Mouse (Mus musculus) left cerebral cortex, postnatal 14 days (tissue): ENCODE measurements around the gene Zfp830. TPM values are rescaled to one million over a fixed set of nuclear protein-coding genes. Genes with fewer than 3 reads are reported as not detected.

Experiments
- DNase-seq, 2 experiments: peaks; one replicate each; pipeline ENCODE4 v3.0.0; 2021 to 2022; ENCODE audit warnings: low spot score in 2 of 2, mixed read lengths in 1 of 2
- intact Hi-C: fragments of 180-260 bp; cut with DNase I; formaldehyde crosslinking; loops from one replicate; pipeline ENCODE4 v1.15.1; 2025
- long read RNA-seq, 2 experiments: library from polyadenylated mRNA; stranded (forward); transcript quantifications; one replicate each; pipeline ENCODE4 v2.0.0; 2021
- total RNA-seq, 2 experiments: library from RNA; stranded (reverse); gene quantifications; 2 replicates each; pipeline ENCODE4 v1.2.3; 2021

Gene Zfp830
- 10 to 100 TPM; 15.4 to 16.1 TPM for total RNA-seq
- long read RNA-seq, experiment 1, transcript Zfp830-201 (1 exons, 1,591 nt), result major isoform, 17 of 17 reads
- long read RNA-seq, experiment 1, partial matches to known transcripts, result 0 of 17 reads
- long read RNA-seq, experiment 1, other reads (novel, unspliced or antisense), result 0 of 17 reads
- long read RNA-seq, experiment 2, transcript Zfp830-201 (1 exons, 1,591 nt), result major isoform, 22 of 22 reads
- long read RNA-seq, experiment 2, partial matches to known transcripts, result 0 of 22 reads
- long read RNA-seq, experiment 2, other reads (novel, unspliced or antisense), result 0 of 22 reads

DNA sequence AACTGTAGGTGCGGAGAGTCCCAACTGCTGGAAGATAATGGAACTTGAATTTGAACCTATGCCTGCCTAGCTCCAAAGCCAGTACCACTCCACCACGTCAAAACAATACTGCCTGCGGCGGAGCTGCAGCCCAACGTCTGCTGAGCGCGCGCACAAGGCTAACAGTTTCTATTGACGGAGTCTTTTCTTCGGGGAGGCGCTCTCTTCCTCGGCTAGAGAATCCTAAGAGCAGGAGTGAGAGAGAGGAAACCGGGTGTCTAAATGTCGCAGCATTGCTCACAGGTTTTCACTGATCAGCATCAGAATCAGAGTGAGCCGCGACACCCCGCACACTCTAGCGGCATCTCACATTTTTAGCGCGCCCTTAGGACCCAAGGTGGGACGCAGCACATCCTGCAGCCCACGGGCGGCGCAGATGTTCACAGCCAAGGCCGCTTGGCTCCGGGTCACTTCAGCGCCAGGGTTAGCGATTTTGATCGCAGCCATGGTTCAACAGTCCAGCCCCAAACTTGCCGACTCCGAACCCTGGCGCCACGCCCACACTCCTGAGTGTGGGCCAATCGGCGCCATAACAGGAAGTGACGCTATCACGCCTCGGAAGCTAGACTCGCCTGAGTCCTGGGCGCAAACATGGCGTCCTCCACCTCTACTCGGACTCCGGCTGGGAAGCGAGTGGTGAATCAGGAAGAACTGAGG, at the start of gene Zfp830, which contains the start of gene Cct6b:
Zfp830 (plus strand) TSS at position 604 of the 696 bp plus-strand sequence.
Cct6b (minus strand) TSS at position 580 of the 696 bp plus-strand sequence.
- peak; percentile 94 to 95 for DNase-seq
- intact Hi-C loops, result loop anchor here (5.0 kb wide), 1 partner anchor 152 kb away; no protein-coding TSS in a partner anchor

DNA sequence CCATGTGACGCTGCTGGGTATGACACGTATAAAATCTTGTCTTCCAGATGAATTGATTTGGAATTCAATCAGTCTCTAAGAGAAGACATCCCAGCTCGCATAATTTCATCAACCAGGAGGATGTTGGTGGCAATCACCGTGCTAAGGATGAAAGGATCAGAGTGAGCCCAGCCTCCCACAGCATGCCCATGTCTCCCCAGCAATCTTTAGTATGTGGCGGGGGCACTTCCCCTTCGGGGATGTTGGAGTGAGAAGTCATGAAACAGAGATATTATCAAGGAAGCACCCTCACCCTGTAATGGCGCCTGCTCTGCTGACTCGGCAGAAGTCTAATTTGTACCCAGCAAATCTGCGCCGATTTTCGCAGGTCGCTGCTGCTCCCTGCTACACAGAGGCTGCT, 44.9 kb upstream of the Zfp830 start:
- intact Hi-C loops, result no loop called here
- no peak for DNase-seq

DNA sequence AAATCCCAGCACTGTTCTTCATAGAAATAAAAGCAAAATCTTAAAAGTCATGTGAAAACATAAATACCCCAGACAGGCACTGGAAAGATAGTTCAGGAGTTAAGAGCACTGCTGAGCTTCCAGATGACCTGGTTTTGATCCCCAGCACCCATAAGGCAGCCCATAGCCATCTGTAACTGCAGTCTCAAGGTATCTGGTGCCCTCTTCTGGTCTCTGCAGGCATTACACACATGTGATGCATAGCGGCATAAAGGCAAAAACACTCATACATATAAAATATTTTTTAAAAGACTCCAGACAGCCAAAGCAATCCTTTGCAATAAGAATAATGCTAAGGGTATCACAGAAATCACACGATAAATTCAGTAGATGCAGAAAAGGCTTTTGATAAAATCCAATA, 37.3 kb upstream of the Zfp830 start:
- no peak for DNase-seq
- intact Hi-C loops, result no loop called here

DNA sequence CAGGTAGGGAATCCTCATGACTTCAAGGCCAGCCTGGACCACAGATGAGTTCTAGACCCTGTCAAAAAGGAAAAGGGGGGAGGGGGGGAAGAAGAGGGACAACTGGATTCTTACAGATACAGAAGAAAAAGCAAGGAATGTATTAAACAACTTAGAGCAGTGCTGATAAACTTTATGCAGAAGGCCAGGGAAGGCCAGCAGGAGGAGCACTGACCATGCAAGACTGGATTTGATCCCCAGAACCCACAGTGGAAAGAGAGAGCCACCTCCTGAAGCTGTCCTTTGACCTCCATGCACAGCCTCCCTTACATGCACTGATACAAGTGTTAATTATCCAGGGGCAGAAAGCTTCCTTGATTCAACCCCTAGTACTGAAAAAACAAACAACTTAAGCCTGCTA, 29.9 kb upstream of the Zfp830 start:
- DNase-seq, result no peak
- intact Hi-C loops, result no loop called here

DNA sequence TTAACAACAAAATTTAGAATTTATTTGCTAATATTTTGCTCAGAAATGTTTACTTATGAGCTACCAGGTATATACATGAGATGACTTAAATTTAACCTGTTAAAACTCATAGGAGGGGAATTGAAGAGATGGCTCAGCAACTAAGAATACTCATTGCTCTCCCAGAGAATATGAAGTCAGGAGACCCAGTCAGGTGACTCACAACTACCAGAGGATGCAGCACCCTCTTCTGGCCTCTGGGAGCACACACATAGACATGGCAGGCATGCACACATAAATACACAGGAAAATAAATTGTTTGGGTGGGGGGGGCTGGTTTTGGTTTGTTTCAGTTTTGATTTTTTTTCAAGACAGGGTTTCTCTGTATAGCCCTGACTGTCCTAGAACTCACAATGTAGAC, 25.1 kb upstream of the Zfp830 start:
- intact Hi-C loops, result no loop called here
- no peak for DNase-seq

DNA sequence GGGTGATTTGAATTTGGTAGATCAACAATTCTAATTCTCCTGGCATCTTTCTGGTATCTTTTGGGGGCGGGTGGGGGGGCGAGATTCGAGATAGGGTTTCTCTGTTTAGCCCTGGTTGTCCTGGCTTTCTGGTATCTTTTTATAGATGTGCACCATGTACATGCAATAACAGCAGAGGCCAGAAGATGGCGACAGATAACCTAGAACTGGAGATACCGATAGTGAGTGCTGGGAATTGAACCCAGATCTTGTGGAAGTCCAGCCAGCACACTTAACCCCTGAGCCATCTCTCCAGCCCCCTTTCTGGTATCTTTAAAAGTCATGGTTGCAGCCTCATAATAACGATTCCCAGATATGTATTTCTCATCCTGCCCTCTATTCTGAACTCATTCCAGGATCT, 18.0 kb upstream of the Zfp830 start:
- DNase-seq, result peak; percentile 10 to 15
- intact Hi-C loops, result no loop called here

DNA sequence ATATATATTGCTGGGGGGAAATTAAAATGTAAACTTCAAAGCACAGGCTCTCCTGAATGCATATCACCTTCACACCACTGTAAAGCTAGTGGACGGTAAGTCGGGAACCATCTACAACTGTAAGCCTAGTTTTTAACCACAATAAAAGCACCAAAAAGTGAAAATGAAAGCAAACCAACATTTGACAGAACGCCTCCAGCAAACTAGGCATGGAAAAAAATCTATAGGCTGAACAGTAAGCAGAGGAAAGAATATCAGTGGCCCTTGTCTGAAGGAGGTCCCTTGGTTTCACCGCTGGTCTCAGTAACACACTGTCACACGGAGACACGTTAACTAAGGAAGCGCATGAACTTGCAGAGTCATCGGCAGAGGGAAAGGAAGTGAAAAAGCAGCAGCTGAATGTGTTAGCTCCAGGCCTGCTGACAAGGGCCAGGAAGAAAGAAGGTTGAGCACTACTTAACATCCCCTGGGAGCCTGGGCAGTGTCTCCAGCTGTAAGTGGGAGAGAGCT, 17.2 kb upstream of the Zfp830 start:
- intact Hi-C loops, result no loop called here
- DNase-seq, result no peak

DNA sequence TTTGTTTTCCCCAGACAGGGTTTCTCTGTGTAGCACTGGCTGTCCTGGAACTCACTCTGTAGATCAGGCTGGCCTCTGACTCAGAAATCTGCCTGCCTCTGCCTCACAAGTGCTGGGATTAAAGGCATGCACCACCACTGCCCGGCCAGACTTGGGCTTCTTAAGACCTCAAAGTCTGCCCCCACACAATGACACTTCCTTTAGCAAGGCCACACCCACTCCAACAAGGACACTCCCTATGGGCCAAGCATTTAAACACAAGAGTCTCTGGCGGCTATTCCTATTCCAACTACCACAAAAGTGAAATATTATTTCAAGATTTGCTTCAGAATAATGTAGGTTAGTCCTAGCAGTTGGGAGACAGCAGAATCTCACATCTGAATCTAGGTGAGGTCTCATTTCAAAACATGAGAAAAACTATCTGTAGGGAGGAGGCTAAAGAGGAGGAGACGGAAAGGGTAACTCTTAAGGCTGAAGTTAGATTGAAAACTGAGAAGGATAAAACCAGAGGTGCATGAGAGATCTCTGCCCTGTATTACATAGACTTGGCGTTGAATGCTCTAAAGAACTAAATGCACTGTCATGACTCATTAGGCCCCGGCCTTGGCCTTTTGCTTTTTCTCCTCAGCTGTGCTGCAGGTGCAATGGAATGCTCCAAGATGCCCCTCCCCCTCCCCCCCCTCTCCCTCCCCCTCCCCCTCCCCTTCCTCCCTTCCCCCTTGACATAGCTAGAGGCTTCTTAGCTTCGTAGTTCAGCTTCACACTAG, 11.6 kb upstream of the Zfp830 start:
- no peak for DNase-seq
- intact Hi-C loops, result no loop called here

DNA sequence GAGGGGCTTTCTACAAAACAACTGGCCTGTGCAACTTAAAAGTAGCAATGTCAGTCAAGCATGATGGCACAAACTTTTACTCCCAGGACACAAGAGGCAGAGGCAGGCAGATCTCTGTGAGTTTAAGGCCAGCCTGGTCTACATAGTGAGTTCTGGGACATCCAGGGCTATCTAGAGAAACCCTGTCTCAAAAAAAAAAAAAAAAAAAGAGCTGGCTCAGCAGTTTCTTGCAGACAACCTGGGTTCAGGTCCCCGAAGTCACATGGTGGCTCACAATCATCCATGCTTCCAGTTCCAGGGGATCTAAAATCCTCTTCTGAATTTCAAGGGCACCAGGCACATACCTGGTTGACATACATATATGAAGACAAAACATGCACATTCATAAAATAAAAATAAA, 8.2 kb upstream of the Zfp830 start:
- intact Hi-C loops, result loop anchor here (5.0 kb wide), 1 partner anchor 131 kb away; no protein-coding TSS in a partner anchor
- no peak for DNase-seq

DNA sequence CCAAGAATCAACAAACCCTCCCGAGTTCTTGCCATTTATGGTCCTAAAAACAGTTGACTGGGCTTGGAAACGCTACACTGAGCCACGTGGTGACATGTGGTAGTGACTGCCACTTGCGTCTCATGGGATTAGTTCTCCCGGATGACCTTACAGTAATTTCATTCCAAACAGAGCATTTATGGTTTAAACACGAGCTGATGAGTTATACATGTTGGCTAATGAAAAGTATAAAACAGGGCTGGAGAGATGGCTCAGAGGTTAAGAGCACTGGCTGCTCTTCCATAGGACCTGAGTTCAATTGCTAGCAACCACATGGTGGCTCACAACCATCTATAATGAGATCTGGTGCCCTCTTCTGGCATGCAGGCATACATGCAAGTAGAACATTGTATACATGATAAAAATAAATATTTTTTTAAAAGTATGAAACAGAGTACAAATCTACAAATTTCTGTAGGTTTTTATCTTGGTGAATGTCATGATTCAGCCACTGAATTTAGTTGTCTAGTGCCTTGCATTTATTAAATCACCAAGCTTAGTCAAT, 1.8 kb upstream of the Zfp830 start:
- DNase-seq, result no peak

DNA sequence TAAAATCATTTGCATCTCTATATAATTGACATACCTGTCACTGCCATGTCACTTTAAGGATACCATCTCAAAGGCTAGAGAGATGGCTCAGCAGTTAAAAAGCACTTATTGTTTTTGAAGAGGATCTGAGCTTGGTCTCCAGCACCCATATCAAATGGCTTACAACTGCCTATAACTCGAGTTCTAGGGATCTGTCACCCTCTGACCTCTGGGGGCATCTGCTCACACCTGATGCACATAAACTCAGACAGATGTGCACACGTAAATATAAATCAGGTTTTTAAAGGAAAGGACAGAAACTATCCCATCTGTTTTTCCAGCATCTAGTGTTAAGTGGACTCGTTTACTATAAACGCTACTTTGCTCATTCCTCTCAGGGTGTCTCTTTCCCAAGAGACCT, 884 bp upstream of the Zfp830 start:
- intact Hi-C loops, result loop anchor here (5.0 kb wide), 1 partner anchor 151 kb away; no protein-coding TSS in a partner anchor
- DNase-seq, result no peak

More for the DNA sequence above, 1.8 kb upstream of the Zfp830 start:
- intact Hi-C loops, result loop anchor here (5.0 kb wide), 1 partner anchor 150 kb away; no protein-coding TSS in a partner anchor

DNA sequence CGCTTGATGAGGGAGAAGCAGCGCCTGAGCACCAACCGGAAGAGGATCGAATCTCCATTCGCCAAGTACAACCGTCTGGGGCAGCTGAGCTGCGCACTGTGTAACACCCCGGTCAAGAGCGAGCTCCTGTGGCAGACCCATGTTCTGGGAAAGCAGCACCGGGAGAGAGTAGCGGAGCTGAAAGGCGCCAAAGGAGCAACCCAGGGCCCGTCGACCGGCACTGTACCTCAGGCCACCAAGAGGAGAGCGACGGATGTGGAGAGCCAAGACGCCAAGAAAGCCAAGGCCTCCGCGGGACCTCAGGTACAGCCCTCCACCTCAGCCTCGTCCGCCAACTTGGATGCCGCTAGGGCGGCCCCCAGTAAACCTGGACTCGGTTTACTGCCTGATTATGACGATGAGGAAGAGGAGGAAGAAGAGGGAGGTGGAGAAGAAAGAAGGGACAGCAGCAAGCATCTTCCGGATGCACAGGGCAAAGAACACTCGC, 336 bp downstream of the Zfp830 start:
- intact Hi-C loops, result loop anchor here (5.0 kb wide), 1 partner anchor 152 kb away; no protein-coding TSS in a partner anchor
- no peak for DNase-seq

DNA sequence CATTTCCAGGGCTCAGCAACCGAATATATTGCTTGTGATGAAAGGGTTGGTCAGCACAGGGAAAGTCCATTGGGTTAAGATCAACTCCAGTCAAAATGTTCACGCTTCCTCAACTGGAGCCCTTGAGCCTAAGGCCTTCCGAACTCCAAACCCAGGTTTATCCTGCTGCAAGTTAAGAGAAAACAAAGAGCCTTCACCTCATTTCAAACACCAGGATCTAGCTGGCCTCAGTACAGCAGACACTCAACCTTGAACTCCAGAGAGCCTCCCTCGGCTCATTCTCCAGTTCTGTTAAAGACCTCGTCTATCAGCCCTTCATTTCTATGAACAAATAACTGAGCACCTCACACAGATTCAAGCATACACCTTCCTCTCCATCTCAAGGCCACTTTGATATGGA, 16.0 kb downstream of the Zfp830 start:
- intact Hi-C loops, result no loop called here
- DNase-seq, result no peak

DNA sequence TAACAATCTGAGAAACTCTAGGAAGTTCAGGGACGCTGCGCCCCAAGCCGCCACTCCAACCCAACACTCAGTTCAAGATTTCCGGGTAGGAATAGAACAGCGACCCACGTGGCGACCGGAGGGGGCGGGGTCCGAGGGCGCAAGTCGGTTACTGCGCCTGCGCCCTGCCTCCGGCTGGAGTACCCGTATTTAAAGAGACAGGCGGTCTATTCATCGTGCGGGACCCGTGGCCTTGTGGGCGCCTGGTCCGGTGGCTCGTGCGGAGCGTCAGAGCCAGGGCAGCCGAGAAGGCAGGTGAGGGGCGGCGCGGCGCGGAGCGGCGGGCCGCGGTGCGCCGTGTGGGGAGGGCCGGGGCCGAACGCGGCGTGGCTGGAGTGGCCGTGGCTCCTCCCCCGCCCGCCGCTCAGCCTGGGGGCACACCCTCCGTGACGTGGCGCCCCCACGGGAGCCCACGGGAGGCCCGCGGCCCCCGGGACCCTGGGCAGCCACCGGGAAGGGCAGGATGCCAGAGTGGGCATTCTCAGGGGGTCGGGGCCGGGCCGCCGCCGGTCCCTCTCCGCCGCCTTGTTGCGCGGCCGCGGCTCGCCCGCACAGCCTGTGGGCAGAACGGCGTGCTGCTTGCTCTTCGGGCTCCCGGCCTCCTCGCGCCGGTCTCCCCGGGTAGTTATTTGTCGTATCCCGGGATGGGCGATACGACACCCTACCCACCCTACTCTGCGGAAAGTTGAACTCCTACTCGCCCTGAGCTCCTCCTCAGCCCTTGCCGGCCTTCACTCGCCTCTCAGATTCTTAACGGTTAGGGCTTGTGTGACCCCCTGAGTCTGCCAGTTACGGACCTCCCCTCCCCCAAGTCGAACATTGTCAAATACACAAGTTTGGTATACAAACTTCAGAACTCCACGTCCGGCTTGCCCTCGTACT, 17.1 kb downstream of the Zfp830 start, which contains the start of gene Lig3:
Lig3 (plus strand) TSS at position 126 of the 921 bp plus-strand sequence.
- DNase-seq, result peak; percentile 94 to 95
- intact Hi-C loops, result no loop called here

DNA sequence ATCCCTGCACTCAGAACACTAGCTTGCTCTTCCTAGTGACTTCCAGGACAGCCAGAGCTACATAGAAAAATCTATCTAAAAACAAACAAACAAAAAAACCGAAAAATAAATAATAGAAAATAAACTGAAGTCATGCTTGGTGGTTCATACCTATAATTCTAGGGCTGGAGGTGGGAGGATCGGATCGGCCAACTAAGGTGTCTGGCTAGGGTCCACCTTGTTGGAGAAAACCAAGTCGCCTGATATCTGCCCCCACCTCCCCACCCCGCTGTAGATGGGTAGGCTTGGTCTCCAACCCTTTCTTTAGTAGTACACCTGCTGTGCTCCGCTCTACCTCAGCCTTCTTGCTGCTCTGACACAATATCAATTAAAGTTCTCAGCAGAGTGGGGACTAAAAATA, 18.1 kb downstream of the Zfp830 start:
- intact Hi-C loops, result no loop called here
- no peak for DNase-seq

DNA sequence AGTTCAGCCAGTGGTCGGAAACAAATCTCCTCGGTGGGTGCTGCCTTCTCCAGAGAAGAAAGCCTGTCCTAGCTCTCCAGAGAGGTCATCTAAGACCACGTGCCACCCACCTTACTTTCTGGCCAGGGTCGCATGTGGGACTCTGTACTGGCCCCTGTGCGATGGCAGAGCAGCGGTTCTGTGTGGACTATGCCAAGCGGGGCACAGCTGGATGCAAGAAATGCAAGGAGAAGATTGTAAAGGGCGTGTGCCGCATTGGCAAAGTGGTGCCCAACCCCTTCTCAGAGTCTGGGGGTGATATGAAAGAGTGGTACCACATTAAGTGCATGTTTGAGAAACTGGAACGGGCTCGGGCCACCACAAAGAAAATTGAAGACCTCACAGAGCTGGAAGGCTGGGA, 19.3 kb downstream of the Zfp830 start:
- DNase-seq, result no peak
- intact Hi-C loops, result no loop called here

DNA sequence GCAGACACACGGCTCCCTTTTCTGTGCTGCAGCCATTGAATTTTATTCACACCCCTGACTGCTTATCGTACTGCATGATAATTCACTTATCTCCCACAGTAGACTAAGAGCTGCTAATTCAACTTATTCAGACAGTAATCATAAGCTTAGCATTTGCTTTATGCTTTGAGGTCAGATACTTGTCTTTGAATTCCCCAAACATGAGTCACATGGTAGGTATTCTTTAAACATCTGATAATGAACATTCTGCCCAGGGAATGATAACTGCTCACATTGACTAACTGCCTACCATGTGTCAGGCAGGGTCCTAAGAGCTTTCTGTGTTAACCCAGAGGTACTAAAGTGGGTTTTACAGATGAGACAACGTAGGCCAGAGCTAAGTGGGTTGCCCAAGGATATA, 42.5 kb downstream of the Zfp830 start:
- intact Hi-C loops, result no loop called here
- DNase-seq, result no peak

DNA sequence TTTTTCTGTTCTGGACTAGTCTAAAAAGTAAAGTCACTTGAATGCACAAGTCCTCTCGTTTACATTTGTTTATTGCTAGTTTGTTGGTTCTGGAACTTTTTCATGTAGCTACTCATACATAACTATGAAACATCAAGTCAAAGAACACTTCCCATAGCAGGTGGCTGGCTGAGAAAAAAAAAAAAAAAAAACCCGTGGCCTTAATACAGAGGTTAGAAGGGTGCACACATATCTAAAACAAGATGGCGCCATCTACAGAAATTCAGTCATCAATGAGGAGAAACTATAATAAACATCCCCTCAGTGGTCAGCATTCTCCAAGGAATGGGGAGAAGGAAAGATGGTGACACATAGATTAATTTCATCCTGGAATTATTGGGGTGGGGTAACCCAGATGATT, 43.2 kb downstream of the Zfp830 start:
- DNase-seq, result no peak
- intact Hi-C loops, result no loop called here
